Mouse (Mus musculus) c-Kit-positive CD71-positive TER-119-negative erythroid progenitor cells, embryonic 14.5 days (primary cell): ENCODE measurements around the gene Timm23.
"Not testable (repeated sequence)": the region's sequence is repeated elsewhere in the genome, so short reads cannot be mapped to it uniquely, and the experiment has no call there.

ENCODE experiments used
- DNase-seq: peaks from one replicate; pipeline ENCODE4 v3.0.0-alpha.2; 2013; ENCODE audit warnings: low read depth

Timm23 gene

DNA sequence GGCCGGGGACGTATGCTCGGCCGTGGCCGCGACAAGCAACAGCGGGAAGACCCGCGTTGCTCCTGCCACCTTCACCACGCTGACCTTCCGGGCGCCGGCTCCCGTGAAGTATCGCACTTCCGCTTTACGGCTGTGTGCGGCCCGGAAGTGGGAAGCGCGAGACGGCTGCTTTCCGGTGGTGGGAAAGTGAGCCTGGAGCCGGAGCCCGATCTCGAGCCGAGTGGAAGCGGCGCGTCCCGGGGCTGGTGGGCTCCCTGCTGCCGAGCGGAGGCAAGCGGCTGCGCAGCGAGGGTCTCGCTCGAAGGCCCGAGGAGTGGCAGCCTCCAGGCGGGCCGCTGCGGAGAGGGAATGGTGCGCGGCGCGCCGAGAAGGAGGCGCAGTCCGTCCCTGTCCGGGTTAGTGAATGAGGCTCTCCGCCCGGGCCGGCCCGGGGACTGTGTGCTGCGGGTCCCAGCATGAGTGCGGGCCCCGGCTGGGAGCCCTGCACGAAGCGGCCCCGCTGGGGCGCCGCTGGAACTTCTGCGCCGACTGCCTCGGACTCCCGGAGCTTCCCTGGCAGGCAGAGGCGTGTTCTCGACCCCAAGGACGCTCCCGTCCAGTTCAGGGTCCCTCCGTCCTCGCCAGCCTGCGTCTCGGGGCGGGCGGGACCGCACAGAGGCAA, at the start of gene Timm23, which contains the start of gene Parg:
TSS of gene Timm23 (minus strand) at position 108 of the 661 bp plus-strand sequence.
TSS of gene Parg (plus strand) at position 159 of the 661 bp plus-strand sequence.
- DNase-seq, result peak; percentile 80

DNA sequence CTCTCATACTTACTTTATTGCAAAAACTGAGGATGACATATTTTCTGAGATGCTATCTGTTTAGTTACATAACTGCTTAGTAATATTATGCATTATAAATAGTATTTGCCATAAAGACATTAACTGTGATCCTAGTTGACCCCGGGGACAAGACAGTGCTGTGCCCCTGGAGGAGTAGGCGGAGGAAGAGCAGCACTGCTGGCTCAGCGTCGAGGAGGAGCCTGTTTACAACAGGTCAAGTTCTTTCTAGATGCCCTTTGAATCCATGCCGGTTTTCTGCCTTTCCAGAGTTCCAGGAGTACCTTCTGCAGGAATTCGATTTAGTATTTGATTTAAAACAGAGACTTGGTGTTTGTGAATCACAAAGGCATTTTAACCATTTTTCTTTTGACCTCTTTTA, 47.9 kb upstream of the Timm23 start:
- no peak for DNase-seq

DNA sequence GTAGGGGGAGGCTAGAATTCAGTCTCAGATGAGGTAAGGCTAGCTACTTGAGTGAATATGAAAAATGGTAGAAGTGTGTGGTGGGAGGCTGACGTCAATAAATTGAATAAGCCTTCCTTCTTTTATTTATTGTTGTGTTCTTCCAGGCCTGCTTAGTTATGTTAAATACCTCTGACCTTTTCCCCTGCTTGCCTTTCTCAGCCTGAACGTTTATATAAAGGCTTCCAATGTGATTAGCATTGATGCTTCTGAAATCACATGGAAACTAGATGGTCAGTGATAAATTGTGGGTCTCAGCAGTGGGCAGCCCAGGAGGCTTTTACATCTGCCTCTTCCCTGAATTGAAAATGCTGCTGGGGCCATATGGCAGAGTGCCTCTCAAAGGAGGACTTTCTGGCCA, 44.3 kb upstream of the Timm23 start:
- no peak for DNase-seq

DNA sequence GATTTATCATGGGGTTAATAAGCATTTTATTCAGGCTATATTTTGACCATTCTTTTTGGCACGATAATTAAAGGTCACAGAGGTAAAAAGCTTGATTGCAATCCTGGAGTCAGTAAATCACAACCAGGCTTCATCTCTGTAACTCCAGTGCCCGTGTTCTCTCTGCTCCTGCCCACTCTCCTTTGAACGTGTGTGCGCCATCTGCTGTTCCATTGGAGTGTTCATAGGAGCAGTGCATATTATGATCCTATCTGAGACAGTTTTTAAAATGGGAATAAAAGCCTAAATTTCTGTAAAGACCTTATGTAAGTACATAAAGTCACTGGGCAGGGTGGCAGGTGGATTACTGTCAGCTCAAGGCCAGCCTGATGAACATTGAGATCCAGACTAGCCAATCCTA, 40.7 kb upstream of the Timm23 start:
- DNase-seq, result no peak

DNA sequence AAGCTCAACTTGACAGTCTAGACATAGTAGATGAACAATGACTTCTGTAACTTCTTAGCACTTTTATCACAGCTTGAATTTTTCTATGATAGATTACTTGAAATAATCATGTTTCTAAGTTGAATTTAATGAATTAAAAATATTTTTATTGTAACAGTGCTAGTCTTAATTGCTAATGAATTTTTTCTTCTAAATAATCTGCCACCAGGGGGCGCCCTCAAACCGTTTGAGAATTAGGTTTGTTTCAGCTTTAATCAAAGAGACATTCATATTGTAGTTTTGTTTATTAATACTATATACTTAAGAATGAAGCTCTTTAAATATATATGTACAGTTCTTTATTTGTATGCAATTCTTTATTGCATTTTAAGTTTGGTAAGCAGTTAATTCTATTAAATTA, 27.3 kb upstream of the Timm23 start:
- DNase-seq, result peak; percentile 65

DNA sequence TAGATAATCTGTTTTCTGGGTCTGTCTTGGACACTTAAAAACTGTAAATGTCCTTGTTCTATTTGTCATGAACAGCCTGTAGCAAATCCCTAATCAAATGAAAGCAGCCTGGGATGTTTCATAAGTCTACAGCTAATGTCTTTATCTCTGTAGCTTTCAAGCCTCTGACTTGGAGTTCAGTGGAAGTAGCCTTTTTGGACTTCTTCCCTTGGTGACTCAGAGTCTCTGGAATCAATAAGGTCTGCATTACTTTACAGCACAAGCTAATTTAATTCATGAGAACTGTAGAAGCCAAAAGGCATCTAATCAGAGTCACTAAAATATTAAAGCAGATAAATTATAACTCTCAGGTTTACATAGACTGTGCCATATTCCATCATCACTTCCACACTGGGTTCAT, 24.9 kb upstream of the Timm23 start:
- DNase-seq, result no peak

DNA sequence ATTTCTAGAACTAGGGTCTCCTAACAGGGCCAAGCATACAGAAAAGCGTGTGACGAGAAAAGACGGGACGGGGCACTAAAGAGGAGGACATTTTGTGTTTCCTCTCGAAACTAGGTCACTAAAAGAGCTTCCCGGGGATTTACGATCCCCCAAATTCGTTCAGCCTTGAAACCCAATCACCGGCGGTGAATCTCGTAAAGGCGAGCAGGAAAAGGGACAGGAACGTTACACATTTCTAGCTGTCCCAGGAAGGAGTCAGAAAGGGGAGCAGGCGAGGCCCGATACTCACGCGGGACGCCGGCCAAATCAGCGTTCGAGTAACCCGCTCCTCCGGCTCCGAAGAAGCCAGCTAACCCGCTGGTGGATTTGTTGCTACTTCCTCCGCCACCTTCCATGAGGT, 344 bp downstream of the Timm23 start:
- no peak for DNase-seq

DNA sequence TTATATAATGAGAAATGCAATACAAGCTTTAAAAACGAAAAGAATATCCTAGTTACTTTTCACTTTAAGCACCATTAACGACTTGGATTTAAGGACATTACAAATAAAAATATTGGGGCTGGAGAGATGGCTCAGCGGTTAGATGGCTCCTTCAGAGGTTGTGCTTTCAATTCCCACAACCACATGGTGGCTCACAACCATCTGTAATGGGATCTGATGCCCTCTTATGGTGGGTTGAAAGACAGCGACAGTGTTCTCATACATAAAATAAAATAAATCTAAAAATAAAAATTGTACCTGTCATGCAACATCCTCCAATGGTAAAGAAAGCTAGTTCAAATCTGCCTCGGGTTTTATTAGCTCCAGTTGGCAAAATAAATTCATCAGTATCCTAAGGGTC, 8.1 kb downstream of the Timm23 start:
- not testable (repeated sequence) for DNase-seq

DNA sequence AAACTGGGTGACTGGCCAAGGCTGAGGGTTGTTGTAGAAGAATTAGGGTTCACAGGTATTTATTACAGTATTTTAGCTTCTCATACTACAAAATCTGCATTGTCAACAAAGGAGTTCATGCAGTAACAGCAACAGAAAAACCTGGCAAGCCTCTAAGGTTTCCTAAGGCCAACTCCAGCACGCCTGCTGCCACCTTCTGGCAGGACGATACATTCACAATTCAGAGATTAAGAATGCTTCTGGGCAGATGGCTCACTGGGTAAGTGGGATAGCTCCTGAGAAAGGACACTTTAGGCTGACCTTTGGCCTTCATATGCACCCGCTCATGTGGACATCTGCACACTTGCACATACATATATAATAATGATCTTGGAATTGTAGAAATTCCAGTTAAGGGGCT, 9.3 kb downstream of the Timm23 start:
- DNase-seq, result peak; percentile 51

DNA sequence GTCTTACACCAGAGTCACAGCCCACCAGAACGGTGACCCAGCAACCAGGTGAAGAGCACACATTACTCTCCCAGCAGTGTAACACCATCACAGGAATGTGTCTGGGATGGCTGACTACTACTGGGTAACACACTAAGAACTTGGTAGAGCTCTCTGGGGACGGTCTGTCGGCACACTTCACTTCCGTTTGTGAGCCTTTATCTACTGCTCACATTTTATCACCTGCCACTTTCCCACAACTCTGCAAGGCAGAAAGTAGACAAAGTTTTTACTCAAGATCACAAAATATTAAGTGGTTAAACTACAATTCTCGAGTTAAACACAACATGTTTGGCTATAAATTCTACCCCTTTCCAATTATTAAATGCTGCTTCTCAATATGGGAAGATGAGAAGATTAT, 9.8 kb downstream of the Timm23 start:
- no peak for DNase-seq

DNA sequence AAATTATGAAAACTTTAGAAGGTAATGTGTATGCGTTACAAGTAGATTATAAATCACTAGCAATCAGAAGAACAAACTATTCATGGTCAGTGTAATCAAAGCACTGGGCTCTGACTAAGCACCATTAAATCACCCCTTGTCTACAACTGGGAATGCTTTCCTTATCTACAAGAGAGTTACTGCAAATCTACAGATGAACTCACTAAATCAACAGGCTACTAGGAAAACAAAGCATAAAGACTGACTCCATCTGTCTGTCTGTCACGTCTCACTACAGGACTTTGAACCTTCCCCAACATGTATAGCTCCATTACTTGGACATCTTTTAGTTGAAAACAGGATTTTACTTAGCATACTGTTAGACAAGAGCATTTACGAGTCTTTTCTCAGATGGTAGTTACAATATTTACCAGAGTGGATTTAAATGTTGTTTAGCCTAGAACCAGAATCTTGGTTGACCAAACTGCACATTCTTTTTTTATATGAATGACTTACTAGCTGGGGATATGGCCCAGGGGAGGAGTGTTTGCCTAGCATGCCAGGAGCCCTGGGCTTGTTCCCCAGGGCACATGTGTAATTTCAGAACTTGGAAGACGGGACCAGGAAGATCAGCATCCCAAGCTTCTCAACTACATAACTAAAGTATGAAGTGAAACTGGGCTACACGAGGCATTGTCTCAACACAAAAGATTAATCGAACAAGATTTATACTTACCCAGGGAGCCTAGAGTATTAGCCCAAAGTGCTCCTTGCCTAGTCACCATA, 10.9 kb downstream of the Timm23 start:
- DNase-seq, result no peak

DNA sequence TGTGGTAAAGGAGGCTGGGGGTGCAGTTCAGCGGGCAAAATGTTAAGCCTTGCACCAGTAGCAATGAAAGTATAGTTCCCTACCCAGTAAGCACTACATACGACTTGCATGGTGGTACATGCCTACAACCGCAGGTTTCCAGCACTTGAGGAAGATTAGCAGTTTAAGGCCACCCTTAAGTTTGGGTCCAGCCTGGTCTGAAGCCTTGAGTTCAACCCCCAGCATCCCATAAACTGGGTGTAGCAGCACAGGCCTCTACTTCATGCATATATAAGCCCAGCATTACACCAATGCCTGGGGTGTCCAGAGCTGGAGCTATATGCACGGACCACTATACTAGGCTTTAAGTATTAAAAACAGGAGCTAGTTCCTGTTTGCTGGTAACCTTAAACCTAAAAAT, 17.9 kb downstream of the Timm23 start:
- DNase-seq, result no peak

DNA sequence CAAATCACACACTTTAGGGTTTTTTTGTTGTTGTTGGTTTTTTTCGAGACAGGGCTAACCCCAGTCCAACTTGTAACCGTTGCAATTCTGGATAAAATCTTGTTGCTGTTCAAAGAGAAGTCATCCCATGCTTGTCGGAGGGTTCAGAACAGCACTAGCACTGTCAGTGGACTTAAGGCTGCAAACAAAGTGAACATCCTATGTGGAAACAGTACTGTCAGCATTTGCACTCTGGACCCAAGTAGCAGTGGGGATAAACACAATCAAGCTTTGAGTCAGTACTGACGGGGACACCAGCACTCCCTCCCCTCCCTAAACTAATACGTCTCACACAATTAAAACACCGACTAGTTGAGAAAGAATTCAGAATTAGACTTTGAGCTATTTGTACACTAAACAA, 20.8 kb downstream of the Timm23 start:
- DNase-seq, result no peak

DNA sequence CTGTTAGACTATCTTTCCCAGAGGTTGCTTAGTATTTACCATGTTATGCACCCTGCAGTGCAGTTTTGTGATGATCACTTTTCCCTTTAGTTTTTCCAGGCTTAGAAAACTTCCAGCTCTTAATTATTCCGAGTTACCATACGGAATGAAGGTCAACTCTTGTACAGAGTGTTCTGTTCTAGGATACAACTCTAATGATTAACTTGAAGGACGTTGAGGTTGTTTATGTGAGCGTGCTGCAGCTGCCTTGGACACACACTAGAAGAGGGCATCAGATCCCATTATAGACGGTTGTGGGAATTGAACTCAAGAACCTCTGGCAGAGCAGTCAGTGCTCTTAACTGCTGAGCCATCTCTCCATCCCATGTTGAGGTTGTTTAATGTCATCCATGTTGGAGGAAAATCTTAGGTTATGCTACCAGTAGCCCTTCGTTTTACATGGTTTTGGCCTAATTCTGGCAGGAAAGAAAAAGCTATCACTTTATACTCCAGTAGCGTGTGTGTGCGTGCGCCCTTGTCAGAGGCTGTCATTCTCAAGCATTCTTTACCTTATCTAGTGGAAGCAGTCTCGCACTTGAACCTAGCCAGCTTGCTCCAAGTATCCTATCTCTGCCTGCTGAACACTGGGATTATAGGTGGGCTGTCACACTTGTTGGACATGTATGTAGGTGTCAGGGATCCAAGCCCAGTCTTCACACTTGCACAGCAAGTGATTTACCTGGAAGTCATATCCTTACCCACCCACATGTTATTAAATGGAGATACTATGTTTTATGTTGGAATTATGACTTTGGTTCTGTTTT, 22.1 kb downstream of the Timm23 start:
- no peak for DNase-seq

DNA sequence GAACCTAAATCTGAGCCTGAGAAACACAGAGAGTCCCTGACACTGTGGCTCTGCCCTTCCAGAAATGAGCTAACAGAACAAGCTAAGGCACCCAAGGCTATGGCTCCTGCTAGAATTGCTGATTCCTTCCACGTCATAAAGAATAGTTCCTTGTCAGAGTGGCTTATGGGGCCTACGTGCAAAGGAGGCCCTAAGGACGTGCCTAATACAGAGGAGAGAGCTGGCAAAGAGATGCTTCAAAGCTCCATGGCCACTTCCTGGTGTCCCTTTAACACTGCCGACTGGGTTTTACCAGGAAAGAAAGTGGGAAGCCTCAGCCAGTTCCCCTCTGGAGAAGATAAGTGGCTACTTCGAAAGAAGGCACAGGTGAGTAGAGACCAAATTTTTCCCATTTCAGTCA, 25.1 kb downstream of the Timm23 start:
- not testable (repeated sequence) for DNase-seq

DNA sequence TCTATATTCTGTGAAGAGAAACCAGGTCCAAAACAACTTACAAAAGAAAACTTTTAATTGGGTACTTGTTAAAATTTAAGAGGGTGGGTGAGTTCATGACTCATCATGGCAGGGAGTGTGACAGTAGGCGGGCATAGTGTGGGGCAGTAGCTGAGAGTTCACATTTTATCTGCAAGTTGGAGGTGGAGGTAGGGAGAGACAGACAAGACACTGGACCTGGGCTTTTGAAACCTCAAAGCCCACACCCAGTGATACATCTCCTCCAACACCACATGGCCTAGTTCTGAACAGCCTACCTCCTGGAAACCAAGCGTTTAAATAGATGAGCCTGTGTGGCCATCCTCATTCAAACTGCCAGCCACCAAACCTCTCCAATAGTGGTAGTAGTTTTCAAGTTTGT, 26.4 kb downstream of the Timm23 start:
- no peak for DNase-seq

DNA sequence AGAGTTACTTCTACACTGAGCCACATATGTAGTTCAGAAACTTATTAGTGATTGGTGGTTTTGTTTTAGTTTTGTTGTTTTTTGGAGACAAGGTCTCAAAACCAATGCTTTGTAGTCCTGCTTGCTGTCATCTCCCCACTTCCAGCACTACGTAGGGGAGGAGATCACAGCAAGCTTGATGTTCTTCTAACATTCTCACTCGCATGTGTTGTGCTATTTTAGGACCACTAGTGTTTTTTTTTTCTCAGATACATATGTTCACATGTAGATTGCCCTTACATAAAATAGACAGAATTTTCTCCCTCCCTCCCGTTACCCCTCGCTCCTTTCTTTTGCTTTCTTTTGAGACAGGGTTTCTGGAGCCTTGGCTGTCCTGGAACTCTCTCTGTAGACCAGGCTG, 31.6 kb downstream of the Timm23 start:
- no peak for DNase-seq

DNA sequence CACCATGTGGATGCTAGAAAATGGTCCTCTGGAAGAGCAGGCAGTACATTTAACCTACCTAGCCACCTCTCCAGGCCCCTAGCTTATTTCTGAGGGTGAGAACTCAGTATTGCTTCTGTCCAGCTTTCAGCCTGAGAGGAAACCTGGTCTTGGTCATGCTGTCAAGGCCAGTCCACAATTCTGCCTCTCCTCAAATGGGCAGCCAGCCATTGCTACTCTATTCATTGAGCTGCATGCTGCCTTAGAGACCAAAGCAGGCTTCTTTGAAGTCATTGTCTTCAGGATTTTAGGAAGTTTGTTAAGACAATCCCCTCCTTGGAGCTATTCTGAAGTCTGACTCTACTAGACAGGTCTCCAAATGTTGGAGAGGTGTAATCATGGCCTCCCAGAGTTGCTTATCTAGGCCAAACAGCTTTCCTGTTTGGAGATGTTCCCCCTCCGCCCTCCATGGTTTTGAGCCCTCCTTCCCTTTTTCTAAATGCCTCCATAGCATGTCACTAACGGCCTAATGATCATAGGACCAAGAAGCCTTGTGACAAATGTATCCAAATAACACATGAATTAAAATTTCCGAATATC, 33.0 kb downstream of the Timm23 start:
- peak; percentile 84 for DNase-seq

DNA sequence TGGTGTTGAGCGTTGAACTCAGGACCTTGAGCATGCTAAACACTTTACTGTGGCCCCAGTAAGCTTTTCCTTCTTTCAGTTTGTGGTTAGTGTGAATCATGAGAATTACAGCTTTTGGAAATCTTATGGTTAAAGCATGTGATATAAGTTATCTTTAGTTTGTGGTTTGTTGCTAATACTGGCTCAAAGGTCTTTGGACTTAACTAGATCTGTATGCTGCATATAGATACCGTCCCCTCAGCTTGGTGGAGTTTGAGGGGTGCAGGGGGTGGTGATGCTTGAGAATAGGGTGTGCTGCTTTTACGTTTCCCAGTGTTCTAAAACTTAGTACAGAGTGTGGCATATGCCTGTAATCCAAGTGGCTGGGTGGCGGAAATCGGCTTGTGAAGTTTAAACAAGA, 34.4 kb downstream of the Timm23 start:
- no peak for DNase-seq

DNA sequence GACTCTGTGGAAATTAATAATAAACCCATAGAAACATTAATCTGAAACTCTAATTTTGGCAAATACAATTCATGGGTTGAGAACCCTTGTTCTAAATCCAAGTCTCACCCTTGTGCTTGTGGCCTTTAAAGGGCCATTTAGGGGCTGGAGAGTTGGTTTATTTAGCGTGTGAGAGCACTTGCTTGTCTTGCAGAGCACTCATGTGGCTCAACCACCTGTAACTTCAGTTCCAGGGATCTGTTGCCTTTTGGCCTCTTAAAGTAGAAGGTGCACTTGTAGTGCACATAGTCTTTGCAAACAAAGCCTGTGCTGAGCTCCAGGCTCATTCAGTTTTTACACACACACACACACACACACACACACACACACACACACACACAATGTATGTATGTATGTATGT, 34.9 kb downstream of the Timm23 start:
- no peak for DNase-seq

DNA sequence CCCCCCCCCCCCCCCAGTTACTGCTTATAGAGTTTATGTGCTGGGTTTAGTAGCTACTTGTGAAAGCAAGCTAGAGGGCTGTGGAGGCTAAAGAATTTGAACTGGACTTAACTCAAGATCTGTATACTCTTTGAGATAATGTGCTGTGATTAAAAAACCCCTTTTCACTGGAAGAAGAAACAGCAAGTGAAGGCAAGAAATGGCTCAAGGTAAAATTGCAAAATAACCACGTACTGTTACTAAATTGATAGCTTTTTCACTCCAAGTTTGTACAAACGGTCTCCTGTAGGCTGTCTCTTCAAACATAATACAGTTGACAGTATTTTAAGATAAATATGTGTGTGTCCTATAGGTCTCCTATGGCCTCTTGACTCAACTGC, 35.6 kb downstream of the Timm23 start:
- no peak for DNase-seq

DNA sequence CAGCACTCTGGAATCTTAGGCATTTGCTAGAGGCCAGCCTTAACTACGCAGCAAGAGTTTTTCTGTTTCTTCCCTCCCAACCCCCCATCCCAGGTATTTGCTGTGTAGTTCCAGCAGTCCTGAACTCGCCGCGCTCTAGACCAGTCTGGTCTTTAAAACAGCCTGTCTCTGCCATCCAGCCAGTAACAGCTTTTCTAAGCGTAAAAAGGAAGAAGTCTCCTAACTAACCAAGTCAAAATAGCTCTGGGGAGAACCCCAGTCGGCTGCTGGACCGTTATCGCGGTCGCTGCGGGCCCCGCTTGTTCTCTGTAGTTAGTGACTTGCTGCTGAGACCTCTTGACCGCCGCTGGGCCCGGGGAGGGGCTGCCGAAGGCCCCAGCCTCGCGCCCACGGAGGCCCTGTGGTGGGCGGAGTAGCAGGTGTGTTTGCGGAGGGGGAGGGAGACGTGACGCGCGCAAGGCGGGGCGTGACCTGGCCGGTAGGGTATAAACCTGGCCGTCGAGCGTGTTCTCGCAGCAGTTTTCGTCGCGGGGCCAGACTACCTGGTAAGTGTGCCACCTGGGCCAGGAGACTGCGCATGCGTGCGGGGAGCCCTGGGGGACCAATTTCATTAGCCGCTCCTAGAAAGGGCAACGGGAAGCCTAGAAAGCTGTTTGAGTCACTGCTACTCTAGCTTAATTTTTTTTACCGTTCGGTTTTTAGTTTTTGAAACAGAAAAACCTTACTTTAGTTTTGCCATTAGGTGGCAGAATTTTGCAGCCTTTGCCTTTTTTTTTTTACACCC, 36.2 kb downstream of the Timm23 start:
- DNase-seq, result peak; percentile 63
